Mouse (Mus musculus) liver, postnatal 0 days (tissue): ENCODE results near the gene Ptpn6.

Experiments
- CTCF ChIP-seq: sonication (generic); IDR thresholded peaks from 2 replicates; pipeline ENCODE4 v1.5.1; 2016; ENCODE audit warnings: antibody characterized with exemption, low read depth
- EP300 ChIP-seq: IDR thresholded peaks from 2 replicates; pipeline ENCODE4 v1.6.1; 2016; ENCODE audit warnings: antibody characterized with exemption, low read depth, mild to moderate bottlenecking

GRCm38 (mm10) chr6:124780917-124781316 lies 42.4 kb upstream of the Ptpn6 start:
- TF ChIP-seq CTCF (no peak), EP300 (no peak)
